Mouse (Mus musculus) cerebellum, adult 2 months (tissue): ENCODE measurements around the gene Mettl22.

Experiments used
- CTCF ChIP-seq: fragments of 200-500 bp; IDR thresholded peaks from 2 replicates; pipeline ENCODE4 v1.5.1; 2011; ENCODE audit warnings: low read depth, mild to moderate bottlenecking, control low read depth, low read length, moderate library complexity, borderline replicate concordance; ENCODE audit not compliant: insufficient read depth
- POLR2A ChIP-seq: fragments of 200-500 bp; IDR thresholded peaks from 2 replicates; pipeline ENCODE4 v1.6.1; 2011; ENCODE audit warnings: low read length, control low read depth, borderline replicate concordance; ENCODE audit not compliant: insufficient read depth

GRCm38 (mm10) chr16:8487396-8488005, 16.9 kb downstream of the Mettl22 start:
- TF ChIP-seq POLR2A: no peak
- TF ChIP-seq CTCF: no peak
